Mouse (Mus musculus) lung, embryonic 16.5 days (tissue): ENCODE measurements at regions not wholly inside any gene's neighbourhood (a gene's known extent, or its start where the extent isn't known, plus 50 kb on each side); places are given as distances from the start of the nearest gene placed in this dataset.

Experiments used
- ATAC-seq: fragments of 200-750 bp; cut with Nextera tagmentation; 2 replicates; pipeline ENCODE4 v1.8.0; 2017; ENCODE audit warnings: low read depth, mild to moderate bottlenecking, moderate library complexity
- H3K27ac ChIP-seq: fragments of 300-500 bp; sonication (generic); 2 replicates; pipeline ENCODE4 v1.5.1; 2014; ENCODE audit warnings: mild to moderate bottlenecking, control low read depth, low read length
- H3K27me3 ChIP-seq: fragments of 300-500 bp; sonication (generic); 2 replicates; pipeline ENCODE4 v1.6.1; 2014; ENCODE audit warnings: low read depth, low read length, mixed read lengths; ENCODE audit not compliant: control insufficient read depth, insufficient read depth
- H3K36me3 ChIP-seq: fragments of 300-500 bp; sonication (generic); 2 replicates; pipeline ENCODE4 v1.6.1; 2014; ENCODE audit warnings: low read length; ENCODE audit not compliant: control insufficient read depth, insufficient read depth
- H3K4me1 ChIP-seq: fragments of 300-500 bp; sonication (generic); replicated peaks from 2 replicates; pipeline ENCODE4 v1.6.1; 2014; ENCODE audit warnings: low read length, mixed read lengths; ENCODE audit not compliant: control insufficient read depth, insufficient read depth
- H3K4me2 ChIP-seq: fragments of 300-500 bp; sonication (generic); 2 replicates; pipeline ENCODE4 v1.6.1; 2014; ENCODE audit warnings: low read depth, low read length, control low read depth
- H3K4me3 ChIP-seq: fragments of 300-500 bp; sonication (generic); 2 replicates; pipeline ENCODE4 v1.5.1; 2014; ENCODE audit warnings: mild to moderate bottlenecking, low read length, control low read depth
- H3K9ac ChIP-seq: fragments of 300-500 bp; sonication (generic); 2 replicates; pipeline ENCODE4 v1.6.1; 2014; ENCODE audit warnings: low read length, control low read depth
- H3K9me3 ChIP-seq: fragments of 300-500 bp; sonication (generic); 2 replicates; pipeline ENCODE4 v1.6.1; 2016; ENCODE audit warnings: low read length; ENCODE audit not compliant: control insufficient read depth
- WGBS: fragments of 180-500 bp; shearing (Covaris S2); extraction: QIAGEN DNeasy Blood & Tissue Kit; methylation state at CpG from one replicate; pipeline ENCODE4 v1.1.7; 2014; 5-methylcytosine and 5-hydroxymethylcytosine counted together

DNA sequence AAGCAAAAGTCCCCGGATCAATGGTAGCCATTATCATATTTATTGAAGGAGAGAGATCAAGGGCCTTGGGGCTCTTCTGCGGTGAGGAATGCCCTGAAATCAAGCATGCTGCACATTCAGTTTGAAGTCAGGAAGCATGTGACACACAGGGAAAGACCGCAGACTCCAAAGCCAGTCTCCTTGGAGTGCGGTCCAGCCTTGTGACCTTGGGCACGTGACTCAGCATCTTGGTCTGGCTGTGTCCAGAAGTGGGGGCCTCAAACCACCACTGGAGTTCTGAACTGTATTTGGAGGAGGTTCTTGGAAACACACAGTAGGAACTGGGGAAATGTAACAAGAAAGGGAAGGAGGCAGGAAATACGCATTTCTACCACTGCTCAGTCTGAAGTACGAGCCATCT lies 109.0 kb upstream of the Kit start:
- no peaks in the 10 kb centered on the region for H3K36me3 ChIP-seq
- no peak overlapping the region for H3K9ac ChIP-seq
- no peaks in the 10 kb centered on the region for H3K27me3 ChIP-seq
- WGBS: 75% methylated on average over 7 of the region's 7 CpGs
- H3K4me3 ChIP-seq: no peak overlapping the region
- no peaks in the 10 kb centered on the region for H3K4me1 ChIP-seq
- no peak overlapping the region for H3K27ac ChIP-seq
- H3K9me3 ChIP-seq: no peaks in the 10 kb centered on the region
- no peak overlapping the region for H3K4me2 ChIP-seq
- no peak for ATAC-seq

DNA sequence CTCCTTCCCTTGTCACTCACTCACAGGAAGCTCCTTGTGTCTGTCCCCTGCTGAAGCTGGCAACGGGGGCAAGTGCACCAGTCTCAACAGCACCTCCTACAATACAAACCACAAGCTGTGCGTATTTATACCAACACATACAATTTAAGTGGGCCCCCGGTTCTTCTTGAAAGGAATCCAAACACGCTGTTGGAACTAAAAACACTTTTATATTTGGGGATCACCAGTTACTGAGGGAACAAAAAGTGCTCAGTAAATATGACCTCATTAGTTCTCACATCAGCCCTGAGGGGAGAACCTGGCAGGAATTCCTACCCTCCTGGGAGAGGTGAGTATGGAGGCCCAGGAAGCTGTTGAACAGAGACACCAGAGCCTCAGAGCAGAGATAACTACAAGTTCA lies 107.8 kb upstream of the Kit start:
- no peak overlapping the region for H3K4me2 ChIP-seq
- no peak overlapping the region for H3K9ac ChIP-seq
- H3K4me3 ChIP-seq: no peak overlapping the region
- 39% methylated on average over 4 of the region's 4 CpGs for WGBS
- no peaks in the 10 kb centered on the region for H3K9me3 ChIP-seq
- no peaks in the 10 kb centered on the region for H3K36me3 ChIP-seq
- no peak for ATAC-seq
- H3K27me3 ChIP-seq: no peaks in the 10 kb centered on the region
- H3K27ac ChIP-seq: no peak overlapping the region
- no peaks in the 10 kb centered on the region for H3K4me1 ChIP-seq

DNA sequence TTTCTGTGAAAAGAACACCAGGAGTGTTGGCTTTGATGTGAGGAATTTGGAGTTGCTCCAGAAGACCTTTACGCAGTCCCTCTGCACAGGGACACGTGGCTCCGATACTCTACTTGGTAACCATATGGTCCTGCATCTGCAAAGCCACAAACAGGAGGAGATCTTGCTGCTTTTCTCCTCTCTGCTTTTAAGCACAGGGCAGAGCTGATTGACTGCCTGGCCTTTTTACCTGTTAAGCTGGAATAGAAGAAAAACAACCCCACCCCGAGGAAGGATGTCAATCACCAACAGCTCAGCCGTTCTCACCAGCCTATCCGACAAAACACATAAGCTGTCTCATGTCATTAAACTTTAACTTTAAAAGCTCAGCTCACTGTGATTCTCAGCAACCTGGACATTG lies 106.8 kb upstream of the Kit start:
- Histone ChIP-seq H3K9ac (no peak overlapping the region), H3K4me1 (no peaks in the 10 kb centered on the region), H3K36me3 (no peaks in the 10 kb centered on the region), H3K27ac (no peak overlapping the region), H3K4me2 (no peak overlapping the region), H3K4me3 (no peak overlapping the region), H3K9me3 (no peaks in the 10 kb centered on the region), H3K27me3 (no peaks in the 10 kb centered on the region)
- WGBS: 33% methylated on average over 6 of the region's 6 CpGs
- ATAC-seq: no peak

DNA sequence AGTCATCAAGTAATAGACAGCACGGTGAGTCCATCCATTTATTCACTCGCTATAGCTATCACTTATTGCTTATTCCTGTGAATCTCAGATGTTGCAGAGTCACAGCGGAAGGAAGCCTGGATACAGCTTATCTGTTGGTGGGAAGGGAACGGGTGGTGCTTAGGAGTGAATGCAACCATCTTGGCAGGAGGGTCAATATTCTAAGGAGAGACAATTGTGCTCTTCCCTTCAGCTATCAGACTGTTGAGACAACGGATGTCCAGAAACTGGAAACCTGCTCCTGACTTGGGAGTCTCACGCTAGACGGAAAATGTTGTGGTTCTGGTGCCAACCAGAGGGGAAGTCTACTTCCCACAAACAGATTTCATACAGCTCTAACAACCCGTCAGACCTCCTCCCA lies 103.7 kb upstream of the Kit start:
- Histone ChIP-seq H3K4me1 (no peaks in the 10 kb centered on the region), H3K4me2 (no peak overlapping the region), H3K4me3 (no peak overlapping the region), H3K36me3 (no peaks in the 10 kb centered on the region), H3K9me3 (no peaks in the 10 kb centered on the region), H3K9ac (no peak overlapping the region), H3K27ac (no peak overlapping the region), H3K27me3 (no peaks in the 10 kb centered on the region)
- ATAC-seq: no peak
- WGBS: 86% methylated on average over 8 of the region's 8 CpGs

DNA sequence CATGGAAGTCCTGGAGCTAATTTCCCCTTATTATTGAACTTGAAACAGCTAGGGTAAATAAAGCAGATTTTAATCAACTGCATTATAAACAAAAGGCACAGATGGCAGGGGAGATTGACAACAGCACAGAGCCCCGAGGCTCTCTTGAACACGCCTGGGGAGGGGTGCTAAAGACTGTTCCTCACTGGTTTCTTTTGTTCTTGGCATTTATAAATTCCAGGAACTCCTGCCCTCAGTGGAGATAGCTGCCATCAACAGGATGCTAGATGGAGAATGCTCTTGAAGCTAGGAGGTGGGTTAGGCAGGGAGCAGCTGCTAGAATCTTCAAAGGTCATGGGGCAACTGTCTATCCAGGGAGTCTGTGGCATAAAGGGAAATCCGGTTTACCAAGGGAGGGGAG lies 102.2 kb upstream of the Kit start:
- no peaks in the 10 kb centered on the region for H3K27me3 ChIP-seq
- H3K4me3 ChIP-seq: no peak overlapping the region
- no peaks in the 10 kb centered on the region for H3K36me3 ChIP-seq
- no peaks in the 10 kb centered on the region for H3K9me3 ChIP-seq
- no peaks in the 10 kb centered on the region for H3K4me1 ChIP-seq
- H3K4me2 ChIP-seq: no peak overlapping the region
- H3K9ac ChIP-seq: no peak overlapping the region
- WGBS: 29% methylated on average over 3 of the region's 3 CpGs
- peak; percentile 92 for ATAC-seq
- no peak overlapping the region; the same call in 1 of the 2 replicates for H3K27ac ChIP-seq

DNA sequence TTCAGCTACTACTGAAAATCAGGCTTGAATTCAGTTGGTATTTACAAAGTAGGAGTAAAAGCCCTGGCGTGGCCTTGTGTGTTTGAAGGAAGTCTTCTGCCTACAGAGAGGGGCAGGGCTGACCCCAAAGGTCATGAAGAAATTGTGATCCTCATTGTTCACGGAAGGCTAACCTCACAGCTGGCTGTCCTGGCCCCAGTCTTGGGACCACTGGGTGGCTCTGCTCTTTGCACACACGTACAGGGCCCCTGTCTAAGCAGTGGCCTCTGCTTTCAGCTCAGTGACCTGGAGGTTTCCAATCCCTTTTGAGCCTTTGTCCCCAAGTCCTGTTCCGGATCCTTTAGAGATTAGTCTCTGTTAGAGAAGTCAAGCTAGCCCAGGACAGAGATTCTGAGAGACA lies 99.3 kb upstream of the Kit start:
- ATAC-seq: no peak

DNA sequence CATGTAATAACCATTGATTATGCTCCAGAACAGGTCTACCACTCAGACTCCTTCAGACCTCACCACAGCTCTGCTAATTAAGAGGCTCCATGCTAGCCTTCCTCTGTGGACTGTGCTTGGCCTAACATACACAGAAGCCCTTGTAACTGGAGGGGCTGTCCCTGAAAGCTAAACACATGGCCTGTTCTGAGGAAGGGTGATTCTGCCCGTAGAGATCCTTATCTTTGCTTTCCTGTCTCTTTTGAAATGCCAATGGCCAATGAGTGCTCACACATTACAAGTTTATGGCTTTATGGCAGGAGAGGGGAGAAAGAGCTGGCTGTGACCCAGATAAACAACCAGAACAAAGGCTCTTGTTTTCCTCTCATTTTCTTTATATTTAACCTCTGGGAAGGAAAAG lies 96.2 kb upstream of the Kit start:
- peak; percentile 78 for ATAC-seq
- H3K36me3 ChIP-seq: no peaks in the 10 kb centered on the region
- H3K27ac ChIP-seq: no peak overlapping the region
- no peak overlapping the region for H3K9ac ChIP-seq
- no peaks in the 10 kb centered on the region for H3K9me3 ChIP-seq
- H3K4me2 ChIP-seq: no peak overlapping the region
- H3K4me1 ChIP-seq: peaks cover 10% of the 10 kb centered on the region
- WGBS: 9% methylated on average over 1 of the region's 1 CpGs
- H3K27me3 ChIP-seq: peaks cover 2% of the 10 kb centered on the region; the same call in 1 of the 2 replicates
- no peak overlapping the region for H3K4me3 ChIP-seq

More for the DNA sequence above, 99.3 kb upstream of the Kit start:
- Histone ChIP-seq H3K9ac (no peak overlapping the region), H3K9me3 (no peaks in the 10 kb centered on the region), H3K27me3 (no peaks in the 10 kb centered on the region), H3K36me3 (no peaks in the 10 kb centered on the region), H3K4me3 (no peak overlapping the region), H3K27ac (no peak overlapping the region), H3K4me1 (peaks cover 10% of the 10 kb centered on the region), H3K4me2 (no peak overlapping the region)
- WGBS: 55% methylated on average over 4 of the region's 4 CpGs

DNA sequence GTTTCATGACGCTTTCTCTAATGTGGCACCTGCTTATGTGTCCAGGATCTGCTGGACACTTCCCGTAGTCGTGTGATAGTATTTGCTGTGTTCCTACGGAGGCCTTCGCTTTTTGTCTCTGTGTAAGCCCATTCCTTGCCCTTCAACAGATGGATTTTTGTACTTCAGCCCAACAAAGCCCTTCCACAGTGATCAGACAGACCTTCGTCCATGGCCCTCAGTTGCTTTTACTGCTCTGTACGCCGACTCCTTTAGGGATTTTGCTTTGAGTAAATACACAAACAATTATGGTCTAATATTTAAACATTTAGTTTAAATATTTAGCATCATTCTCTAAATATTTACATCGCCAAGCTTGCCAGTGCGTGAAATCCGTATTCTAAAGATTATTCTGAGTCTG lies 95.6 kb upstream of the Kit start:
- Histone ChIP-seq H3K27me3 (peaks cover 2% of the 10 kb centered on the region; the same call in 1 of the 2 replicates), H3K4me3 (no peak overlapping the region), H3K9me3 (no peaks in the 10 kb centered on the region), H3K36me3 (no peaks in the 10 kb centered on the region), H3K9ac (no peak overlapping the region), H3K27ac (peak overlapping the region; percentile 55), H3K4me2 (no peak overlapping the region), H3K4me1 (peaks cover 10% of the 10 kb centered on the region)
- 36% methylated on average over 11 of the region's 11 CpGs for WGBS
- peak; percentile 56 for ATAC-seq

DNA sequence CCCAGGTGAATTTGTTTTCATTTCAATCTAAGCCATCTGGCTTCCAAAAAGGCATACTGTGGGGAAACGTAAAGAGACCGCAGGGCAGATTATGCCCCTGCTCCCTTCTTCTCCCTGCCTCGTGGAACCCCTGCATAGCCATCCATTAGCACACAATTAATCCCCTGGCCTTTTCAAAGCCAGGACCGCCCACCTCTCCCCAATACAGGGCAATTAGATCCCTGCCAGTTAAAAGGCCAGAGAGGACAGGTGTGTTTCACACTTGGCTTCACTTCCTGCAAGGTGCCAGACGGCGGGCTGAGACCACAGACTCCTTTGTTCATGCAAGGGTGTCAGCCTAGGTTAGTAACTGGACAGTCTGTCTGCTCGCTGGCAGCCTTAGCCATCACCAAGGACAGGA lies 93.1 kb upstream of the Kit start:
- no peak for ATAC-seq
- Histone ChIP-seq H3K36me3 (no peaks in the 10 kb centered on the region), H3K9me3 (no peaks in the 10 kb centered on the region), H3K27ac (no peak overlapping the region), H3K9ac (no peak overlapping the region), H3K4me2 (no peak overlapping the region), H3K27me3 (peaks cover 2% of the 10 kb centered on the region; the same call in 1 of the 2 replicates), H3K4me3 (no peak overlapping the region), H3K4me1 (peaks cover 10% of the 10 kb centered on the region)
- 57% methylated on average over 7 of the region's 7 CpGs for WGBS

DNA sequence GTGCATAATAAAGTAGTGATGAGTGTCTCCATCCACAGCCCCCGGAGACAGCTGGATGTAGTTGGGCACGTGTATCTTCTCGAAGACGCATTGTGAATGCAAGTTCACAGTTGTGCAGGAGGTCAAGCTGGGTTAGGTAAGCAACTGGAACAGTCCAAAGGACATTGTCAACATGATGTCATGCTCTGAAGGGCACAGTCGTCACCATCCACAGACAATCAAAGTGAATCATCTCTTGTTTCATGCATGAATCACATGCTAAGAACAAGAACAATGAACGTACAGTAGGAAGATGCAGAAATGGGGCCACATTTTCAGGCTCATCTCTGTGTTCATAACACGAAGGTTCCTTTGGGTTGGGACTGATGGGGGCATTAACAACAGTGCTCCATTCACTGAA lies 90.4 kb upstream of the Kit start:
- no peak for ATAC-seq
- no peaks in the 10 kb centered on the region for H3K9me3 ChIP-seq
- H3K27me3 ChIP-seq: peaks cover 2% of the 10 kb centered on the region; the same call in 1 of the 2 replicates
- no peak overlapping the region for H3K4me3 ChIP-seq
- peaks cover 3% of the 10 kb centered on the region for H3K4me1 ChIP-seq
- H3K9ac ChIP-seq: no peak overlapping the region
- H3K36me3 ChIP-seq: no peaks in the 10 kb centered on the region
- 84% methylated on average over 7 of the region's 7 CpGs for WGBS
- no peak overlapping the region for H3K27ac ChIP-seq
- H3K4me2 ChIP-seq: no peak overlapping the region
